Mouse (Mus musculus): Measurements from ENCODE around the gene Fam193a. TPM values are rescaled to one million over a fixed set of nuclear protein-coding genes. Genes with fewer than 3 reads are reported as not detected.

The Fam193a gene
- total and polyA plus RNA-seq, 3 experiments, result 10.9 to 317 (median 37.1) TPM

DNA sequence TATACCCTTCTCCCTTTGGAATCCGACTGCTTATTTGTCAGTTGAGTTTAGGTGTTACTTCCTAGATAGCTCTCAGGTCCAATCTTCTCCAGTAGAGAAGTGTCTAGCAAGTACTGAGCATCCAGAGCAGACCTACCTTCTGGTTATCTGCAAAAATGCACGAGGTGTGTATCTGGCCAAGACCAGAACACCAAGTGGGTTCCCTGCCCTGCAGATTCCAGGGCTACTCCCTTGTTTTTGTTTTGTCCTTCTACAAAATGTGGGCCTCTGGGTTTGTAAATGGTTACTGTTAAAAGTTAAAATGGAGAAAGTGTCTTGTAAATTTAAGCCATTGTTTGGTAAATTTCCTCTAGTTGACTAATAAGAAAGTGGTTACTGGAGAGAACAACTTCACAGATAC is 70.0 kb downstream of the Fam193a start:
- H3K36me3 ChIP-seq (ENCODE audit: control insufficient read depth in 1 of 2, insufficient read depth in 2 of 2, low read length in 2 of 2), result peaks cover 9 to 33% of the 10 kb centered on the region in 2 experiments
- H3K4me1 ChIP-seq (ENCODE audit: control insufficient read depth in 1 of 2, insufficient read depth in 2 of 2, low read length in 2 of 2), result peaks cover 0 to 6% of the 10 kb centered on the region in 2 experiments; a peak in 2 of 4 replicates
- TF ChIP-seq E2F4 (IDR thresholded peaks at IDR 0.05; ENCODE audit: borderline replicate concordance, low read depth, low read length), result no peak
- TF ChIP-seq MAZ (IDR thresholded peaks at IDR 0.05; ENCODE audit: low read depth, low read length), result no peak
- no peak for TF ChIP-seq MEF2A (IDR thresholded peaks at IDR 0.05; ENCODE audit: extremely low read depth, insufficient replicate concordance, low read depth, low read length, poor library complexity, severe bottlenecking)
- TF ChIP-seq ZC3H11A (IDR thresholded peaks at IDR 0.05; ENCODE audit: low read depth, low read length), result no peak
- no peak for TF ChIP-seq USF1 (IDR thresholded peaks at IDR 0.05; ENCODE audit: low read depth, low read length)
- TF ChIP-seq TAL1 (IDR thresholded peaks at IDR 0.05; ENCODE audit: low read length), result no peak
- TF ChIP-seq ETS1 (IDR thresholded peaks at IDR 0.05; ENCODE audit: low read depth, low read length), result no peak
- no peak for TF ChIP-seq BHLHE40 (IDR thresholded peaks at IDR 0.05; ENCODE audit: borderline replicate concordance, low read depth, low read length)
- TF ChIP-seq CTCF (IDR thresholded peaks at IDR 0.05 in 2 of 3, conservative IDR thresholded peaks at IDR 0.05 in 1 of 3; ENCODE audit: control insufficient read depth in 1 of 3, insufficient read depth in 1 of 3, low read depth in 2 of 3, low read length in 3 of 3, poor library complexity in 1 of 3, severe bottlenecking in 1 of 3), result no peak
- TF ChIP-seq MYC (IDR thresholded peaks at IDR 0.05; ENCODE audit: low read depth, low read length), result no peak
- TF ChIP-seq USF2 (IDR thresholded peaks at IDR 0.05; ENCODE audit: borderline replicate concordance in 1 of 2, insufficient read depth in 1 of 2, low read depth in 1 of 2, low read length in 2 of 2), result no peak
- no peak for TF ChIP-seq ELF1 (IDR thresholded peaks at IDR 0.05; ENCODE audit: low read depth, low read length)
- no peak for TF ChIP-seq EP300 (IDR thresholded peaks at IDR 0.05; ENCODE audit: low read depth in 1 of 2, low read length in 2 of 2)
- TF ChIP-seq JUND (IDR thresholded peaks at IDR 0.05; ENCODE audit: low read depth, low read length), result no peak
- no peak for TF ChIP-seq SMC3 (IDR thresholded peaks at IDR 0.05; ENCODE audit: low read depth, low read length)
- TF ChIP-seq HCFC1 (IDR thresholded peaks at IDR 0.05; ENCODE audit: low read depth, low read length), result no peak
- no peak for TF ChIP-seq POLR2A (IDR thresholded peaks at IDR 0.05; ENCODE audit: control insufficient read depth in 1 of 2, insufficient read depth in 1 of 2, low read depth in 1 of 2, low read length in 2 of 2, poor library complexity in 1 of 2)
- TF ChIP-seq POLR2AphosphoS2 (IDR thresholded peaks at IDR 0.05; ENCODE audit: low read length), result no peak
- TF ChIP-seq KAT2A (conservative IDR thresholded peaks at IDR 0.05; ENCODE audit: low read depth, low read length), result no peak
- no peak overlapping the region for H3K9ac ChIP-seq (ENCODE audit: control insufficient read depth, low read depth, low read length, poor library complexity, severe bottlenecking)
- no peaks in the 10 kb centered on the region for H3K27me3 ChIP-seq (ENCODE audit: control insufficient read depth in 1 of 2, insufficient read depth in 2 of 2, low read length in 2 of 2)
- H3K27ac ChIP-seq (ENCODE audit: control insufficient read depth, low read depth, low read length), result no peak overlapping the region
- no peaks in the 10 kb centered on the region for H3K79me2 ChIP-seq (ENCODE audit: control insufficient read depth, insufficient read depth, low read length, poor library complexity)
- no peak for DNase-seq (ENCODE audit: low read depth, low spot score)
- no peaks in the 10 kb centered on the region for H3K9me3 ChIP-seq (replicated peaks; ENCODE audit: insufficient read depth, low read length)
- no peak overlapping the region for H3K4me3 ChIP-seq (ENCODE audit: control insufficient read depth in 1 of 2, insufficient read depth in 1 of 2, low read depth in 2 of 2, low read length in 2 of 2)

GRCm38 (mm10) chr5:34441797-34442196 is 72.1 kb downstream of the Fam193a start:
- DNase-seq (ENCODE audit: low read depth, low spot score), result no peak
- no peak overlapping the region for H3K4me3 ChIP-seq (ENCODE audit: control insufficient read depth in 1 of 2, insufficient read depth in 1 of 2, low read depth in 2 of 2, low read length in 2 of 2)
- TF ChIP-seq UBTF (IDR thresholded peaks at IDR 0.05; ENCODE audit: borderline replicate concordance, insufficient read depth, low read depth, low read length), result no peak
- TF ChIP-seq TBP (IDR thresholded peaks at IDR 0.05; ENCODE audit: low read depth, low read length), result no peak
- no peak for TF ChIP-seq MYC (IDR thresholded peaks at IDR 0.05; ENCODE audit: low read depth, low read length)
- TF ChIP-seq NELFE (IDR thresholded peaks at IDR 0.05; ENCODE audit: low read depth, low read length), result no peak
- TF ChIP-seq MEF2A (IDR thresholded peaks at IDR 0.05; ENCODE audit: extremely low read depth, insufficient replicate concordance, low read depth, low read length, poor library complexity, severe bottlenecking), result no peak
- no peak for TF ChIP-seq TAL1 (IDR thresholded peaks at IDR 0.05; ENCODE audit: low read length)
- no peak for TF ChIP-seq MXI1 (IDR thresholded peaks at IDR 0.05; ENCODE audit: low read depth, low read length)
- H3K9me3 ChIP-seq (replicated peaks; ENCODE audit: insufficient read depth, low read length), result no peaks in the 10 kb centered on the region
- peaks cover 9 to 26% of the 10 kb centered on the region in 2 experiments for H3K36me3 ChIP-seq (ENCODE audit: control insufficient read depth in 1 of 2, insufficient read depth in 2 of 2, low read length in 2 of 2)
- H3K79me2 ChIP-seq (ENCODE audit: control insufficient read depth, insufficient read depth, low read length, poor library complexity), result no peaks in the 10 kb centered on the region
- peaks cover 0 to 6% of the 10 kb centered on the region in 2 experiments; a peak in 2 of 4 replicates for H3K4me1 ChIP-seq (ENCODE audit: control insufficient read depth in 1 of 2, insufficient read depth in 2 of 2, low read length in 2 of 2)
- no peak overlapping the region for H3K9ac ChIP-seq (ENCODE audit: control insufficient read depth, low read depth, low read length, poor library complexity, severe bottlenecking)
- H3K27me3 ChIP-seq (ENCODE audit: control insufficient read depth in 1 of 2, insufficient read depth in 2 of 2, low read length in 2 of 2), result no peaks in the 10 kb centered on the region
- H3K27ac ChIP-seq (ENCODE audit: control insufficient read depth, low read depth, low read length), result no peak overlapping the region

All from MEL (cell line).